Mouse (Mus musculus): ENCODE measurements around the gene Syndig1.

The Syndig1 gene

DNA sequence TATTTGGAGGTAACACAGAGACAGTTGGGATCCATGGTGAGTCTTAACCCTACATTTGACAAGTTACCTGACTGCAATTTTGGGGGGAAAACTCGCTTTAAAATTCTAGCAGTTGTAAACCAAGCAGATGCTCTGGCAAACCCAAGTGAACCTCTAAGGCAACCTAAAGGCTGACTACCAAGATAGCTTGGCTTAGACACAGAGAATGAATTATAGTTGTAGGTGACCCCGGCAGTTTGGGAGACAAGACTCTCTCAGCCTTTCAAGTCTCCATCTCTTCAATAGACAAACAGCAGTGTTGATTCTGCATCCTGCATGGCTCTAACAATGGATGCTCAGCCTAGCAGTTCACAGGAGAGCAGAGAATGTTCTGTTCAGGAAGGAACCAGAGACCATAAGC is at the start of gene Syndig1:
TSS of gene Syndig1 (plus strand) at position 301 of the 400 bp plus-strand sequence.
- DNase-seq = no peak

DNA sequence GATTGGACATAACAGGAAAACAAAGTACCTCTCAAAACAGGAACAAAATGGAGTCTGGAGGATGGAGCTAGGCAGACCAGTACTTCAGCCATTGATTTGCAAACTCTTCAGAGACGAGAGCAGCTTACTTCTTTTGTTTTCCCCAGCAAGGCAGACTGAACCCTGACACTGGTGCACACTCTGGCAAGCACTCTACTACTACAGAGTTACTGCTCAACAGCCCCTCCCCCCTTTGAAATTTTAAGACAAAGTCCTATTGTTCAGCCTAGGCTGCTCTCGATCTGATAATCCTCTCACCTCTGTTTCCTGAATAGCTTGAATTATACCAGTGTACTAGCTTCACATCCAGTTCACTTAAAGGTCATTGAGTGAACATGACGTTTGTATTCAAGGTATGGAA is 30.4 kb upstream of the Syndig1 start:
- DNase-seq = no peak

DNA sequence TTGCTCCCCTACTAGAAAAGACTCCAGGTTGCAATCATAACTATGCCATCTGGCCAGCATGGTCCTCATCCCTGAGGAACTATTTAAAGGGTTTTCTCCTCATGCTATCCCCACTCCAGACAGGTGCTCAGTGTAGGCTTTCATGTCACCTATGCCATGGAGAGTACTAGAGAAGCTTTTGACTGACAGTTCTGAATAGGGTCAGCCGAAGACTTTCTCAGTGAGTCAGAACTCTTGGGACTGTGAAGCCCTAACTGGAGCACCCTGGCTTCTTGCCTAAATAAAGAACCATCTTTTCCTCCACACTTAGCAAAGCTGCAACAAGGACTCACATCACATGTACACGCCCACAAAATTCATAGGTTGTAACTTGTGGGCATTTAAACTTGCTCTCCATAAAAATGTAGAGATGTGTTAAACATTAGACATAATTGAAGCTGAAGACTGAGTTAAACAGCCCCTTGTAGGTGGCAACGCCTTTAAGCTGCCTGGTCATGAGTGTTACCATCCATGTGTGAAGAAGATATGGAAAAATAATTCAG is 24.3 kb upstream of the Syndig1 start:
- no peak for DNase-seq

DNA sequence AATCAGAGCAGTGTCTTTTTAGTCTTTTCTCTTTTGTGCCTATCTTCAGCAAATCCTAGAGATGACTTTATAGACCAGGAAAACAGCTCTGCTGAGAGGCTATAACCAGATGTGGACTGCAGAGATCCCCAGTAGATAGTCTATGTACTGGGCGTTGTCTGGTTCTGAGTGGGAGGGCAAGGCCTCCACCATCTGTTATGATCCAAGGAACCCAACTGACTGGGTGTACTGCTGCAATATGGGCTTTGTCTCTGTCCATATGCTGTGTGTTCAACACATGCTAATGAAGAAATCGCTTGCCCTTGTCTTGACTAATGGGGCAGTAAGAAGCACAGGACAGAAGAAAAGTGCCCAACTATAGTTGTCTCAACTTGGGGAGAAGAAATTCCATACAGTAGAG is 23.8 kb upstream of the Syndig1 start:
- DNase-seq = no peak

DNA sequence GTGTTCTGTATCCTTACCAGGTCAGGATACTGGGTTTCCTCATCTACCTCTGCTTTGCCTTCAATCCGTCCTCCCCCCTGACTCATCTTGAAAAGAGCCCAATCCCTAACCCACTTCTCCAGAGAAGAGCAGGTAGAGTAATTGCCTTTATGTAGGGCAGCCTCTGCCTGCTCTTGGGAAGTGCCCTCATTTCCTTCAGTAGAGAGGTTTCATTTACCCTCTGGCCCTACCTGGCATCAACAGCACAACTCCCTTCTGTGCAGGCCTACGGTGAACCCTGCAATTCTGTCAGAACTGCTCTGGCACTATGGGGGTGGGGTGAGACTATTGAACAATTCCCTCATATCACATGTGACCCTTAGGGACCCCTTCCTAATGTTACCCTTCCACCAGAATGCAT is 16.1 kb upstream of the Syndig1 start:
- no peak for DNase-seq

DNA sequence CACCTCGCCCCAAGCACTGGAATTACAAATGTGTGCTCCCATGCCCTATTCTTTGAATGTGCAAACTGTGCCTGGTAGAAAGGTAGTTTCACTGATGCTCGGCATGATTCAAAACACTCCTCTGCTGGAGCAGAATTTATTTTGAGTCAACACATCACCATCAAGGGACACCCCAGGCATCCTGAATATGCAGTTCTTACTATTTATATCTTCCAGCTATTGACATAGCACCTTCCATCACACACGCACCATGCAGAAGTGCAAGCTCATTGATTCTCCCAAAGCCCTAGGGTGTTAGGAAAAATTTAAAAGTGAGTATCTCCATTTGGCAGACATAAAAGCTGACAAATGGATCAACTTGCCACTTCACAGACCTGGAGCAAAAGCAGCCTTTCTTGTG is 10.6 kb upstream of the Syndig1 start:
- no peak for DNase-seq

DNA sequence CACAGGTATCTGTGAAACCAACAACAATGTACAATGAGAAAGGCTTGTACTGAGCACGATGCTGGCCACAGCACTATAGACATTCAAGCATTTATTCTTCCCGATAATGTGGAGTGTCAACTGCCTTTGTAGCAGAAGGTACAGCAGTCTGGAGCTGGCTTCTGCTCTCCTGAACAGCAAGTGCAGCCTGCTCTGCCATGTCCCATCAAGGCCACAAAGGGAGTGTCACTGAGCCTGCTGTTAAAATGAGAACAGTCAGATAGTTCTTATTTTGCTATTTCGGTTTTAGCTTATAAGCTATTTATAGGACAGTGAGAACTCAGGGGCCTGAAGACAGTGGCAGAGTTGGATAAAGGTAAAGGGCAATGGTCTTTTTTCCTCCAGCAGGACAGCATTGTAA is 9.3 kb upstream of the Syndig1 start:
- no peak for DNase-seq

DNA sequence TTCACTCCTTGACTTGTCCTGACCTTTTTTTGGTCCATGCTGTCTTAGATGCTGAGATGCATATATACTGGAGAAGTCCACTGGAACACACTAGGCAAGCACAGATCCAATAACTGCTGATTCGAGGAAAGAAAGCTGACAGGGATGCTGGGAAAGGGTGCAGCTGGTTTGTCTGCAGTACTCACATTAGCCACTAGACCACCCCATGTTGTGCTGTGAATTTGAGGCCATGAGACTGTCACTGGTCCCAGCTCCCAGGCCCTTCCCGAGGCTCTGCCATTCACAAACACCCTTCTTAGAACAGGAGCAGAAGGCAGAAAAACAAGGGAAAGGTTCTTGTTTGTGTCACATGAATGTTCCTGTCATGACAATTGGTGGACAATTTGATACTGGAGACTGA is 8.8 kb upstream of the Syndig1 start:
- no peak for DNase-seq

DNA sequence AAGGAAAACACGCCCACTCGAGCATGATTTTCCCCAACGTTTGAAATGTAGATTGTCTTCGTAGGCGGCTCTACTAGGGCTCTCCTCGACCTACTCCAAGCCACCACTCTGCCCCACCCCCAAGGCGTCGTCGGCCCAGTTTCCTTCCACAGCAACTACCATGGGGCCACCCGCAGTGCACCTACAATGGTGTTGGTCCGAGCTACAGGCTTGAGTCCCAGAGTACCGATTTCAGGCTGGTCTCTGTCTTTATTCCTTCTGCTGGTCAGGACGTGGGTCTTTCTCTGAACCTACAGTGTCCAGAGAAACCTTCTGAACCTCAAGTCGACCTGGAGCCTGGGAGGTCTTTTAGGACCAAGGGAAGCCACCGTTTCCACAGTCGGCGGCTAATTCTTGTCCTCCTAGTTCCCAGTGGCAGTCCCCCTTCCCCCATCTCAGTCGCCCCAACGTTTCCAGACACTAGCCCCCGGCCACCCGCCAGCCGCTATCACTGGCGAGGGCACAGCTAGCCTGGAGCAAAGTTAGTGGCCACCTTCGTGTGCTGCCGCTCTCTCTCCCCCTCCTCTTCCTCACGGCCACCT is 1.0 kb downstream of the Syndig1 start:
- peak; percentile 68 to 79 for DNase-seq

DNA sequence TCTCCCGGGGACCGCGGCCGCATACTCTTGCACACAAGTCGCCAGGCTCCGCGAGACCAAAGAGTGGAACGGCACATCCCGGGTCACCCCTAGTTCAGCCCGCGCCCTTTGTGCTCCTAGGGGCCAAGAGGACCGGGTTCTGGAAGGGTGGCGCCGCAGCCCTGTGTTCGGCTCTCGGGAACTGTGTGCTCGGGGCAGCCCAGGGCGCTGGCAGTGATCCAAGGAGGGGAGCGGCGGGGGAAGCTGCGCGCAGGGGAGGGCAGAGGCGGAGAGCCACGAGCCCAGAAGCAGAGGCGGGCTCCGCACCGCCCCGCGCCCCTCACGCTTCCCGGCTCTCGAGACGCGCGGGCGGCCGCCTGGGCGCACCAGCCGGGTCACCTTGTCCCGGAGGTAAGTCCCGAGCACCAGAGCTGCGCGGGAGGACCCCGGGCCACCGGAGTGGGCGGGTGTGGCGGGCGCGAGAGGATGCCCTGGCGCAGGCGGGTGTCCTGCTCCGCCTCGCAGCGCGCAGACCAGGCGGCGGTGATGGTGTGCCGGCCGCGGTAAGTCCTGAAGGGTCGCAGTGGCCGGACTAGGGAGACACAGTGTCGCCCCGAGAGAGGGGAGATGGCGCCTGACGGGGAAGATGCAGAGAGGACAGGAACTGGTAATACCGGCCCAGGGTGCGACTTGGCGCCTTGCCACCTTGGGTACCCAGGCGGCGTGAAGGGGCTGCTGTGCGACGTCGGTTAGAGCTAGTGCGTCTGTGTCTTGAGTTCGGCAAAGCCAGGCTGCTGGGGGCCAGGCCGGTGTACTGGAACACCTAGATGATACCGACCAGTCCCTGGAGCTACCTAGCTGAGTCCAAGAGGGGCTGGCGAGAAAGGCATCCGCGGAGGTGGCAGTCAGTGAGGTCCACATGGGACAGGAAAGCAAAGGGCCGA is 1.8 kb downstream of the Syndig1 start, which contains the start of gene C530025M09Rik:
TSS of gene C530025M09Rik (minus strand) at position 678 of the 923 bp plus-strand sequence.
- DNase-seq = peak; percentile 88

DNA sequence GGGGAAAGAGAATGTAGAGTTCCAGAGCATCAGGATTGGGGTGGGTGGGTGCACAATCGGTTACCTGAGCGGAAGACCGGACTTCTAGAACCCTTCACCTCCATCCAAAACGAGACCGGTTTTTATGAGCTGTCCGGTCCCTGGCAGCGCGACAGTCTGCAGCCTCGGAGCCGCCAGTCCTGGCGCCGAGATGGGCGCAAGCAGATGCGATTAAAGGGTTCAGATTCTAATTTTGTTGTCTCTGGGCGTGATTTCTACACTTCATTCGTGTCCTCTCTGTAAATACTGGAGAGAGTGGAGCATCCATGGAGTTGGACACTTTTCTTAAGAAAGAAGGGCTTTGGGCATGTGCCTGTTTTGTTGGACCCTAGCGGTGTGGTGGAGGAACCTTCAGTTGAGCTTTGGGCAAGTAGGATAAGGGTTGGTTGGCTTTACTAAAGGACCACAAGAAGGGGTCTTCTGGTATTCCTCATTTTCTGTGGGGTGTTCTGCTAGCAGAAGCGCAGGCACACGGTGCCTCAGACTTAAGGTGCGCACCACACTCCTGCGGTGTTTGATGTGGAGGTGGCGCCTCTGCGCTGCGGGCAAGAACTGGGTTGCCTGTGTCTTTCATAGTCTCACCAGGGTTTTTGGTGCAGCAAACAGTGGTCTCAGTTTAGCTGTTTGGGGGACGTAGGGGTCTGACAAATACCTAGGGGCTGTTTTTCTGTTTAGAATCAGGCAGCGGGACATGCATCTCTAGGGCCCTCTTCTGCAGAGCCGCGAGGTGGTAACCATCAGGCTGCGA is 2.6 kb downstream of the Syndig1 start:
- peak; percentile 62 to 69 for DNase-seq

DNA sequence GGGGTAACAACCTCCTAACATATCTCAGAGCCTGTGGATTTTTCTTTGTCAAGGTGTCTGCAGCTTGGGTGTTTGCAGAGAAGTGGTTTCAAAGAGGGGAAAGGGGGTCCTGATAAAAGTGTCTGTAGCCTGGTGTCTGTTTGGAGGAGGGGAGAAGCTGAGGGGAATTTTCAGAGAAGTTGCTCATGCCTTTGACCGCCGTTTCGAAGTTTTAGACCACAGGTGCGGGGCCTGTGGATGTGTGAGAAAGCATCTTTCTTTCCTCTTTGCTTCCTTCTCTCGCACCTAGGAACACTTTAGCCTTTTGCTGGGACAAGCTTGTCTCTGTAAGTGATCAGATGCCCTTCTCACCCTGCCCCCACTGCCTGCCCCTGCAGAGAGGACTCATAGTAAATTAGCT is 3.3 kb downstream of the Syndig1 start:
- peak in 1 of 2 experiments; percentile 19 for DNase-seq

DNA sequence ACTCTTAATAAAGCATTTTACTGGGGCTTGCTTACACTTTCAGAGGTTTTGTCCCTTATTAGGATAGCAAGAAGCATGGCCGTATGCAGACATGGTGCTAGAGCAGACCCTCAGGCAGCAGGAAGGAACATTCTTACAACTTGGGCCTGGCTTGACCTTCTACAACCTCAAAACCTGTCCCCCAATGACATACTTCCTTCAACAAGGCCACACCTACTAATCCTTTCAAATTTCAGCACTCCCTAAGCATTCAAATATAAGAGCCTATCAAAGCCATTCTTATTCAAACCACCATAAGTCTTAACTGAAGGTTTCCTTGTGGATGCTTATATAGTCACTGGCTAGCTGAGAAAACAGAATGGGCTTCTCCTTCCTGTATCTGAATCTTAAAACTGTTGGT is 6.1 kb downstream of the Syndig1 start:
- no peak for DNase-seq

DNA sequence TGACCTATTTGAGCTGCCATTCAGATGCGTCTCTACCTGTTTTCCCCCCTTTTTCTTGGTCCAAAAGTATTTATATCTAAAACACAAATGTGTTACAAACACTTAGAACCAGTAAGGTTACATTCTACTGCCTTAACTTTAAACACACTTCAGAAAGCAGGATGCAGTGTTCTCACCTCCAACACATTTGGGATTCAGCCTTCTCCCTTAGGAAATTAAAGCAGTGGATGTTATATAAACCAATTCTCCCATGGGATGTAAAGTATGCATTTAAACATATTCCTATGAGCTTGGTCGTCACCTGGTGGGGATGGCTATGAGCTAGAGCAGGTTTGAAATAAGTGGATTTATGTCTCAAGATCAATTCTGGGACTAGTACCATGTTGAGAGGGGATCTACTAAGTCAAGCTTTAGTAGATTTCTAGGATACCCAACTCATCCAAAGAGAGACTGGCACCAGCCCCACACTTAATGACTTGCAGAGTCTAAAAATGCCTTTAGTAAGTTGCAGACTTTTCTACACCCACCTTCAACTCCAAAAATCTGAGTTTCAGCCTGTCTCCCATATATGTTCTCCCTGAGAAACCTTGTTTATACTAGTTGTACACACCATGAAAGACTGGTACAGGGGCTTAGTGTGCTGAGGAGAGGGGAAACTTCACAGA is 7.6 kb downstream of the Syndig1 start:
- no peak for DNase-seq

DNA sequence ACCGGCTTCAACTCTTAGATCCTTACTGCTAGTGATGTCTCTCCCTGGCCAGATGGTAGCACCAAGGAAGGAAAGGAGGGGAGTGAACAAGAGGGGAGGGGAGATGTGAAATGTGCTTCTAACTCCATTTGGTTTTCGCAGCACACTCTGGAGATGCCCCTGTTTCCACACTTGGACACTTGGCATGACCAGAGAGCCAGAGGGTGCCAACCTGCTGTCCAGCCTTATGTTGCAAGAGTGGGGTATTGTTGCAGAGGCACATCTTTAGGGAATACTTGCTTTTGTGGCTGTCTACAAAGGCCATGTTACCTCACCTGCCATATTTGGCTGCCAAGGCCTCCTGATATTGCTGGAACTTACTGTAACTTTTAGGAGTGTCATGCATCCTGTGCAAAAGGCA is 10.7 kb downstream of the Syndig1 start:
- peak; percentile 55 to 70 for DNase-seq

DNA sequence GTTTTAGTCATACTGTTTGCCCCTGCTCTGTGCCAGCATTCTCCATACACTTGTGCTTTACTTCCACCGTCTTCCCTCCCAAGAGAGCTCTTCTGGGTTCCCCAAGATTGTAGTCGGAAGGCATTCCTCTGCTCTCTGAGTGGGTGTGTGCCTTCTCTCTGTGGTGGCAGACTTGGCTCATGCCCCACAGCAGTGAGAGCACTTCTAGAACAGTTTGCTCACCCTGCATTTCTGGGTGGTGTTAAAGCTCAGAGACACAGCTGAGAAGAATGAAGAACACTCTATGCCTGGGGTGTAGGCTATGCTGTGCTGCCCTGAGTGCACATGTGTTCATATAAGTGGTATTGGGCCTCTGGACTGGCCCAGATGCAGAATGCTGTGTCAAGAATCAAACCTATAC is 15.6 kb downstream of the Syndig1 start:
- DNase-seq = no peak

DNA sequence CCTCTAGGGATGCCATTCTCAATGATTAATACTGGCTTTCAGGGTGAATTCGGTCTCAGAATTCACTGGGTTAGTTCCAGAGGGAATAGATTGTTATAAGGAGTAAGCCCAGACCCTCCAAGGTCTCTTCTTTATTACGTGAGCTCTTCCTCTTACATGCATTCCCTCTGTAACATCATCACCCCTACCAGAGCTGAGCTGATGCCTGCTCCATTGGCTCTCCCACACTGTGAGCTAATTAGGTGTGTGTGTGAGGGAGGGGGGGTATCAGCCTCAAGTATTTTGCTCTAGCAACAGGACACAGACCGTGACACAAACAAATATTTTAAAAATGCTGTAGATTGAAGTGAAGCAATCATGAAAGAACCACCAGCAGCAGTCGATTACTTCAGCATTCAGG is 19.8 kb downstream of the Syndig1 start:
- no peak for DNase-seq

DNA sequence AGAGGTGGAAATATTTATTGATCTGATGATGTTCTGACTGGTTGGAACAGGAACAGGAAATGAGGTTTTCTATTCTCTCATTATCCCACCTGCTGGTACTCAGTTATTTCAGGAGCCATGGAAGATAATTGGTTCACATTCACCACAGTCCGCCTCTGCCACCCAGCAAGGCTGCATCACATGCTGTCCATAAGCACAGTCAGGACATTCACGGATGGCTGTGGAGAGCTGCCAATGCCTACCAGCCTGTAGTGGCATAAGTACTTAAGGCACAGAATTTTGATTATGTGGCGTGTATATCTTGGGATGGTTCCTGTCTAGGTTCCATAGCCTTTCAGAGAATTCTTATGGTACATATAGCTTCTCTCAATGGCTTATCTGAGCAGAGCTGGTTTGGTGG is 32.0 kb downstream of the Syndig1 start:
- no peak for DNase-seq

DNA sequence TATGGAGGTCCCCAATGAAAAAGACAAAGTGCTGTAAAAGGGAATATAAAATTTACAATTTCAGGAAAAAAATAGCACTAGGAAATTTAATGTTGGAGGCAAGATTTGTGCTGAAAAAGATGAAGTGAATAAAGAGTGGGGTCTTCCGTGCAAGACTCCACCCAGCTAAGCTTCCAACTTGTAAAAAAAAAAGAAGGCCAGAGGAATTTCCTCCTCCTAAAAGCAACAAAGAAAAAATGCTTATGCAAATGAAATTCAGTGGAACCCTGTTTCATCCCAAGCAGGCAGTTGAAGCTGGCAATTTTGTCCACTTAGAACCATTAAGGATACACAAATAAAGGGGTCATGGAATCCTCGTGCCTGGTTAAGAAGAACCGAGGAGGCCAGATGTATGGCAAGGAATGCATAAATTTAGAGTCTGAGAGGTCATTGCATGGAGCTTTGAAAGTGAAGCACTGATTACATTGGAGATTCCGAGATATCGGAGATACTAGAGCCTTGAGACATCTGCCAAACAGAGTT is 37.0 kb downstream of the Syndig1 start:
- no peak for DNase-seq

DNA sequence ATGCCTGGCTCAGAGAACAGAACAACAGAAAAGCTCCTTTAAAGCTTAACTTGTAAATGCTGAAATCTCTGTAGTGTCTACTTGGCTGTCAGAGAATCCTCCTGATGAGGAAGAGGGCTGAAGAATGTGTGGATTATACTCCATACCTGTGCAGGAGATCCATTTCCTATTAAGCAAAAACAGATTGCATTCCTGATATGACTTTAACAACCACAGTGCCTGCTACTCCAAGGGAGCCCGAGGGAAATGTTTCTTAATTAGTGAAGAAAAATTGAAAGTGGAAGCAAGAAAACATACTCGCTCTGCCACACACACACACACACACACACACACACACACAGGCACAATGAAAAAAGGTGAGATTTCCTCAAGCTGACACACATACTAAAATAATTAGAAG is 41.5 kb downstream of the Syndig1 start:
- no peak for DNase-seq

DNA sequence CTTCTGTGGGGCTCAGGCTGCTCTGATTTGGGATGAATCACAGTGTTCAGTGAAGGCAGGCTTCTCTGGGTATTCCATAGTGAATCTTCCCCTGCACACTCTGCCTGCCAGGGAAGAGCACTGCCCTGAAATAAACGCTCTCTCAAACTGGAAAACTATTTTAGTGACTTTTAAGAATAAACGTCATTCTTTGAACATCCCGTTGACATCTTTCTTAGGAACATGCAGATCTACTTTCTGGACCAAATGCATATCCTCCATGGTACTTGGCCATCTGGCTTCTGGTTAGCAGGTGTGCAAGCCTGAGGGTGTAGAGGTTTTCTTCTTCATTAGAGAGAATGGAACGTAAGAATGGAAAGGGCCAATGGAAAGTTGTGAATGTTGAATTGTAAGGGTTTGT is 43.5 kb downstream of the Syndig1 start:
- no peak for DNase-seq

DNA sequence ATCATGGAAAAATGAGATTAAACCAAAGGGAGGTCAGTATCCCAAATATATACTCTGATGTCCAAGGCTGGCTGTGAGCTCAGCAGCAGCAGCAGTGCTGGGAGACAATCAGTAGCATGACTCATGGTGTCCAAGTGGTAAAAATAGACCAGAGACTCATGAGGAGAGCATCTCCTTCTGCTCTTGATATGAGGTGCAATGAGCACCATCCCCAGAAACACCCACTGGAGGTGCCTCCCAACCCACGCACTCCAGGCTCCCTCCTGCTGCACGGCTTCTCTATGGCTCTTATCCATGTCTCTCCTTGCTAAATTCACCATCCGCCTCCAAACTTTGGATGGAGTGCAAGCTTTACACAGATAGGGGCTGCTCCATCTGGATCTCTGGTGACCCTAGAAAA is 44.3 kb downstream of the Syndig1 start:
- no peak for DNase-seq

Data from cerebellum, postnatal 10 days (tissue).